Mouse (Mus musculus): ENCODE measurements at regions not wholly inside any gene's neighbourhood (a gene's known extent, or its start where the extent isn't known, plus 50 kb on each side); places are given as distances from the start of the nearest gene placed in this dataset.

DNA sequence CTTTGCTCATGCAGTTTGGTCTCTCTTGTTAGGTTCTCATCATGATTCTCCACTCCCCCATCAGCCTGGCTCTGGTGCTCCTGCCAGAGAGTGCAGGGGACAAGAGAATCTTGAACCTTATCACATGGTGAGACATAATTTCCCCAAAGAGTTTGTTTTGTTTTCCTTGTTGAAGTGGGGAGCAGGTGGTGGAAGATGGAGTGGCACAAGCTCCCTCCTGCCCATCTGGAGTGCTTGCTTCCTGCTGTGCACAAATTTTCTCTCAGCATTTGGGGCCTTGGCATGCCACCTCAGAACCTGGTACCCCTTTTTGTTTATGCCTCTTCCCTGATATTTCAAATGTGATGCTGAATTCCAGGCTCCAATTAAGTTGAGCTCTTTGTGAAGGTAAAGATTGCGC, 219.9 kb downstream of the Rnf144b start:
- WGBS: 98% methylated on average over 1 of the region's 1 CpGs

DNA sequence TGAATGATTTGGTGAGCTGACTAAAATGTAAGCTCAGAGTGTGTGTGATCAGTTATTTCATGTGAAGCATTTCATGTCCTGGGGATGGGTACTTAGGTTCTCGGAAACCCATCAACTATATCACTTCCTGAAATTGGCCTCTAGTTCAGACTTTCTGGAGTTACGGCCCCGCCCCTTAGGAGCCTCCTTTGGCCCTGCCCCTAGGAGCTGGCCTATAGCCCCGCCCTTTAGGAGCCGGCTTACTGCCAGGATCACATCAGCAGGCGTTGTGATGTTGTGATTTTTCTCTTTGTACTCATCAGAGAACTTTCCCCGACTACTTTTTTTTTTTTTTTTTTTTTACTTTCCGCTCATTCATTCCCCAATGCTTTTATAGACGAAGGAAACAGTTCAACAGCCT, 223.1 kb downstream of the Rnf144b start:
- H3K27ac ChIP-seq (ENCODE audit: low read length): no peak overlapping the region
- no peak overlapping the region for H3K4me2 ChIP-seq (replicated peaks; ENCODE audit: low read depth, low read length)
- H3K4me3 ChIP-seq (ENCODE audit: low read length): no peak overlapping the region
- ATAC-seq (ENCODE audit: low FRiP score, low TSS enrichment): no peak
- 51% methylated on average over 9 of the region's 9 CpGs for WGBS
- H3K27me3 ChIP-seq (ENCODE audit: insufficient read depth, low read length): no peaks in the 10 kb centered on the region
- no peaks in the 10 kb centered on the region for H3K36me3 ChIP-seq (ENCODE audit: insufficient read depth, low read length)
- H3K9me3 ChIP-seq (ENCODE audit: low read length): no peaks in the 10 kb centered on the region
- H3K9ac ChIP-seq (replicated peaks; ENCODE audit: low read length): no peak overlapping the region
- no peaks in the 10 kb centered on the region for H3K4me1 ChIP-seq (ENCODE audit: insufficient read depth, low read length)

More for the DNA sequence above, 219.9 kb downstream of the Rnf144b start:
- no peak overlapping the region for H3K4me3 ChIP-seq (ENCODE audit: low read length)
- no peaks in the 10 kb centered on the region for H3K27me3 ChIP-seq (ENCODE audit: insufficient read depth, low read length)
- no peak overlapping the region for H3K4me2 ChIP-seq (replicated peaks; ENCODE audit: low read depth, low read length)
- no peaks in the 10 kb centered on the region for H3K9me3 ChIP-seq (ENCODE audit: low read length)
- no peaks in the 10 kb centered on the region for H3K4me1 ChIP-seq (ENCODE audit: insufficient read depth, low read length)
- no peaks in the 10 kb centered on the region for H3K36me3 ChIP-seq (ENCODE audit: insufficient read depth, low read length)
- H3K9ac ChIP-seq (replicated peaks; ENCODE audit: low read length): no peak overlapping the region
- no peak for ATAC-seq (ENCODE audit: low FRiP score, low TSS enrichment)
- H3K27ac ChIP-seq (ENCODE audit: low read length): no peak overlapping the region

GRCm38 (mm10) chr13:47347835-47348234, 225.4 kb downstream of the Rnf144b start:
- WGBS: 64% methylated on average over 6 of the region's 6 CpGs
- Histone ChIP-seq H3K9me3 (ENCODE audit: low read length) (no peaks in the 10 kb centered on the region), H3K4me1 (ENCODE audit: insufficient read depth, low read length) (no peaks in the 10 kb centered on the region), H3K36me3 (ENCODE audit: insufficient read depth, low read length) (no peaks in the 10 kb centered on the region), H3K27me3 (ENCODE audit: insufficient read depth, low read length) (no peaks in the 10 kb centered on the region), H3K9ac (replicated peaks; ENCODE audit: low read length) (no peak overlapping the region), H3K4me2 (replicated peaks; ENCODE audit: low read depth, low read length) (no peak overlapping the region), H3K27ac (ENCODE audit: low read length) (no peak overlapping the region), H3K4me3 (ENCODE audit: low read length) (no peak overlapping the region)
- no peak for ATAC-seq (ENCODE audit: low FRiP score, low TSS enrichment)

GRCm38 (mm10) chr13:47348517-47349145, 226.2 kb downstream of the Rnf144b start:
- H3K27me3 ChIP-seq (ENCODE audit: insufficient read depth, low read length): no peaks in the 10 kb centered on the region
- 41% methylated on average over 17 of the region's 17 CpGs for WGBS
- H3K4me2 ChIP-seq (replicated peaks; ENCODE audit: low read depth, low read length): no peak overlapping the region
- H3K27ac ChIP-seq (ENCODE audit: low read length): no peak overlapping the region
- H3K4me1 ChIP-seq (ENCODE audit: insufficient read depth, low read length): no peaks in the 10 kb centered on the region
- no peaks in the 10 kb centered on the region for H3K36me3 ChIP-seq (ENCODE audit: insufficient read depth, low read length)
- ATAC-seq (ENCODE audit: low FRiP score, low TSS enrichment): no peak
- no peak overlapping the region for H3K9ac ChIP-seq (replicated peaks; ENCODE audit: low read length)
- no peaks in the 10 kb centered on the region for H3K9me3 ChIP-seq (ENCODE audit: low read length)
- no peak overlapping the region for H3K4me3 ChIP-seq (ENCODE audit: low read length)

DNA sequence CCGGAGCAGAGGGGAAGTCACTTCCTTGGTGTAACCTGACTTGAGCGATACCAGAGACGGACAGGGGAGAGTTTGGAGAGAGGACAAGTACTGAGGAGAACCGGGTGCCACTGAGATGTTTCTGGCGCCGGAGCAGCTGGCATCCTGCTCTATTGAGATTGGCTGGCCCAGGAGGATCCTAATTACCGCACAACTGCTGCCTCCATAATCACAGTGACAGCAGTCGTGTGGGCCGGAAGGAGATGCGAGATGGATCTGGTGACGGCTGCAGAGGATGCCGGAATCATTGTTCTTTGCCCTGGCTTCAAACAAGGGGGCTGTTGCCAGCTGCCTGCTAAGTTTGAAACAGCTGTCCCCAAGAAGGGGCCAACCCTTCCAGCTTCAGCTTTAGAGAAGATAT, 232.0 kb downstream of the Rnf144b start:
- Histone ChIP-seq H3K4me1 (ENCODE audit: insufficient read depth, low read length) (no peaks in the 10 kb centered on the region), H3K4me2 (replicated peaks; ENCODE audit: low read depth, low read length) (no peak overlapping the region), H3K4me3 (ENCODE audit: low read length) (no peak overlapping the region), H3K27me3 (ENCODE audit: insufficient read depth, low read length) (no peaks in the 10 kb centered on the region), H3K9me3 (ENCODE audit: low read length) (no peaks in the 10 kb centered on the region), H3K27ac (ENCODE audit: low read length) (no peak overlapping the region), H3K9ac (replicated peaks; ENCODE audit: low read length) (no peak overlapping the region), H3K36me3 (ENCODE audit: insufficient read depth, low read length) (no peaks in the 10 kb centered on the region)
- WGBS: 84% methylated on average over 12 of the region's 12 CpGs
- no peak for ATAC-seq (ENCODE audit: low FRiP score, low TSS enrichment)

DNA sequence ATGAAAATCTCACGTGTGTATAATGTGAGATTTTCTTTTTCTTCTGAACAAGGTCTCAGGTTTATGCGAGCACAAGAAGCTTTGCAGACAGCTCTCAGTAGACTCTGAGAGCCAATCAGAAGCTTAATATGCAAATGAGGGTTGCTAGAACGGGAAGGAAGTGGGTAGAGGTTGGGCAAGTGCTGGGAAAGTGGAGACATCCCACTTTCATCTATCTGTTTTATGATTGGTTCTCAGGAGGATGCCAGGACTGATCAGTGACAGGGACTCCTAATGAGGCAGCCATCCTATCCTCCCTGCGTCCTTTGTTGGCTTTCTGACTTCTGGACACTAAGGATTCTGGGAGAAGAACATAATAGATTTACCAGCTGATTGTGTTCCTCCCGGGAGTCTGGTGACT, 232.7 kb downstream of the Rnf144b start:
- no peaks in the 10 kb centered on the region for H3K36me3 ChIP-seq (ENCODE audit: insufficient read depth, low read length)
- H3K4me3 ChIP-seq (ENCODE audit: low read length): no peak overlapping the region
- WGBS: 60% methylated on average over 5 of the region's 5 CpGs
- no peaks in the 10 kb centered on the region for H3K4me1 ChIP-seq (ENCODE audit: insufficient read depth, low read length)
- no peaks in the 10 kb centered on the region for H3K9me3 ChIP-seq (ENCODE audit: low read length)
- no peak overlapping the region for H3K9ac ChIP-seq (replicated peaks; ENCODE audit: low read length)
- H3K27me3 ChIP-seq (ENCODE audit: insufficient read depth, low read length): no peaks in the 10 kb centered on the region
- H3K27ac ChIP-seq (ENCODE audit: low read length): no peak overlapping the region
- H3K4me2 ChIP-seq (replicated peaks; ENCODE audit: low read depth, low read length): no peak overlapping the region
- no peak for ATAC-seq (ENCODE audit: low FRiP score, low TSS enrichment)

DNA sequence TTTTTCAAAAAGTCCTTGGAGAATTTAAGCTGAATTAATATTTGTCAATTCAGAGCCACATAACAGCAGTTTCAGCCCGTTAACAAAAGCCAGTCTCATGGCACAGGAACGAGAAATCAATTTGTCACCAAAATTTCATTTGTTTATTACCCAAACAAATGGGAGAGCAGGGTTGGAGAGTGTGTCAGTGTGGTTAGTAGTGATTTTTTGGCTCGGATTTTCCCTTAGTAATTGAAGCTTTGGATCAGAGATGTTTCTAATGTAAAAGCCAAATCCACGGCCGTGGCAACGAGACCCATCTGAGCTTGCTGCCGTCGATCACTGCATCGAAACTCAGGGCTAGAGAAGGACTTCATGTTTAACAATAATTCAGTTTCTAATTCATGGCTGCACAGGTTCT, 236.5 kb downstream of the Rnf144b start:
- Histone ChIP-seq H3K9me3 (ENCODE audit: low read length) (no peaks in the 10 kb centered on the region), H3K36me3 (ENCODE audit: insufficient read depth, low read length) (no peaks in the 10 kb centered on the region), H3K27ac (ENCODE audit: low read length) (no peak overlapping the region), H3K4me1 (ENCODE audit: insufficient read depth, low read length) (no peaks in the 10 kb centered on the region), H3K4me3 (ENCODE audit: low read length) (no peak overlapping the region), H3K9ac (replicated peaks; ENCODE audit: low read length) (no peak overlapping the region), H3K4me2 (replicated peaks; ENCODE audit: low read depth, low read length) (no peak overlapping the region), H3K27me3 (ENCODE audit: insufficient read depth, low read length) (no peaks in the 10 kb centered on the region)
- no peak for ATAC-seq (ENCODE audit: low FRiP score, low TSS enrichment)
- 80% methylated on average over 9 of the region's 9 CpGs for WGBS

- Histone ChIP-seq H3K27ac (ENCODE audit: low read length) (no peak overlapping the region), H3K4me3 (ENCODE audit: low read length) (no peak overlapping the region), H3K9ac (replicated peaks; ENCODE audit: low read length) (no peak overlapping the region), H3K4me2 (replicated peaks; ENCODE audit: low read depth, low read length) (no peak overlapping the region), H3K27me3 (ENCODE audit: insufficient read depth, low read length) (no peaks in the 10 kb centered on the region), H3K9me3 (ENCODE audit: low read length) (no peaks in the 10 kb centered on the region), H3K36me3 (ENCODE audit: insufficient read depth, low read length) (no peaks in the 10 kb centered on the region), H3K4me1 (ENCODE audit: insufficient read depth, low read length) (no peaks in the 10 kb centered on the region; the same call in 1 of the 2 replicates)
- ATAC-seq (ENCODE audit: low FRiP score, low TSS enrichment): no peak
- WGBS: 85% methylated on average over 7 of the region's 7 CpGs
Observed at GRCm38 (mm10) chr13:47365776-47366175, 243.3 kb downstream of the Rnf144b start.

- no peak for ATAC-seq (ENCODE audit: low FRiP score, low TSS enrichment)
- Histone ChIP-seq H3K4me2 (replicated peaks; ENCODE audit: low read depth, low read length) (no peak overlapping the region), H3K27ac (ENCODE audit: low read length) (no peak overlapping the region), H3K36me3 (ENCODE audit: insufficient read depth, low read length) (no peaks in the 10 kb centered on the region), H3K9me3 (ENCODE audit: low read length) (no peaks in the 10 kb centered on the region), H3K4me3 (ENCODE audit: low read length) (no peak overlapping the region), H3K27me3 (ENCODE audit: insufficient read depth, low read length) (no peaks in the 10 kb centered on the region), H3K4me1 (ENCODE audit: insufficient read depth, low read length) (no peaks in the 10 kb centered on the region; the same call in 1 of the 2 replicates), H3K9ac (replicated peaks; ENCODE audit: low read length) (no peak overlapping the region)
- WGBS: 58% methylated on average over 13 of the region's 13 CpGs
Observed at GRCm38 (mm10) chr13:47368041-47368823, 245.8 kb downstream of the Rnf144b start.

DNA sequence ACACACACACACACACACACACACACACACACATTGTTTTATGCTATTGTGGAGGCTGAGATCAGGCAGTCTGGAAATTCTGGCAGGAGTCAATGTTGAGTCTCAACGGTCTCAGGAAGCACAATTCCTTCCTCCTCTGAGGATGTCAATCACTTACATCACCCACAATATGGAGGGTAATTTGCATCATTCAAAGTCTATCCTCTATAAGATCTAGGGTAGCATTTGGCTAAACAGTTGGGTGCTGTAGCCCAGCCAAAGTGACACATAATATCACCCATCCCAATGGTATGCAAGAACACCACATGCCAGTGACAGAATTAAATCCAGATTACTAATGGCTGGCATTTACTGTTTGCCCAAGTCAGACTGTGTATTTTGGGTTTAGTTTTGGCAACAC, 252.1 kb downstream of the Rnf144b start:
- H3K27me3 ChIP-seq (ENCODE audit: insufficient read depth, low read length): no peaks in the 10 kb centered on the region
- no peak overlapping the region for H3K27ac ChIP-seq (ENCODE audit: low read length)
- no peaks in the 10 kb centered on the region for H3K36me3 ChIP-seq (ENCODE audit: insufficient read depth, low read length)
- ATAC-seq (ENCODE audit: low FRiP score, low TSS enrichment): no peak
- 52% methylated on average over 1 of the region's 1 CpGs for WGBS
- no peak overlapping the region for H3K9ac ChIP-seq (replicated peaks; ENCODE audit: low read length)
- no peaks in the 10 kb centered on the region for H3K9me3 ChIP-seq (ENCODE audit: low read length)
- no peak overlapping the region for H3K4me3 ChIP-seq (ENCODE audit: low read length)
- H3K4me2 ChIP-seq (replicated peaks; ENCODE audit: low read depth, low read length): no peak overlapping the region
- no peaks in the 10 kb centered on the region for H3K4me1 ChIP-seq (ENCODE audit: insufficient read depth, low read length)
